Mouse (Mus musculus) lung, embryonic 16.5 days (tissue): Measurements from ENCODE around the gene Il31ra. TPM values are rescaled to one million over a fixed set of nuclear protein-coding genes. Genes with fewer than 3 reads are reported as not detected.
"Not testable (repeated sequence)": the region's sequence is repeated elsewhere in the genome, so short reads cannot be mapped to it uniquely, and the experiment has no call there.

Experiments used
- ATAC-seq: fragments of 200-750 bp; cut with Nextera tagmentation; 2 replicates; pipeline ENCODE4 v1.8.0; 2017; ENCODE audit warnings: low read depth, mild to moderate bottlenecking, moderate library complexity
- H3K27ac ChIP-seq: fragments of 300-500 bp; sonication (generic); 2 replicates; pipeline ENCODE4 v1.5.1; 2014; ENCODE audit warnings: mild to moderate bottlenecking, control low read depth, low read length
- H3K27me3 ChIP-seq: fragments of 300-500 bp; sonication (generic); 2 replicates; pipeline ENCODE4 v1.6.1; 2014; ENCODE audit warnings: low read depth, low read length, mixed read lengths; ENCODE audit not compliant: control insufficient read depth, insufficient read depth
- H3K36me3 ChIP-seq: fragments of 300-500 bp; sonication (generic); 2 replicates; pipeline ENCODE4 v1.6.1; 2014; ENCODE audit warnings: low read length; ENCODE audit not compliant: control insufficient read depth, insufficient read depth
- H3K4me1 ChIP-seq: fragments of 300-500 bp; sonication (generic); replicated peaks from 2 replicates; pipeline ENCODE4 v1.6.1; 2014; ENCODE audit warnings: low read length, mixed read lengths; ENCODE audit not compliant: control insufficient read depth, insufficient read depth
- H3K4me2 ChIP-seq: fragments of 300-500 bp; sonication (generic); 2 replicates; pipeline ENCODE4 v1.6.1; 2014; ENCODE audit warnings: low read depth, low read length, control low read depth
- H3K4me3 ChIP-seq: fragments of 300-500 bp; sonication (generic); 2 replicates; pipeline ENCODE4 v1.5.1; 2014; ENCODE audit warnings: mild to moderate bottlenecking, low read length, control low read depth
- H3K9ac ChIP-seq: fragments of 300-500 bp; sonication (generic); 2 replicates; pipeline ENCODE4 v1.6.1; 2014; ENCODE audit warnings: low read length, control low read depth
- H3K9me3 ChIP-seq: fragments of 300-500 bp; sonication (generic); 2 replicates; pipeline ENCODE4 v1.6.1; 2016; ENCODE audit warnings: low read length; ENCODE audit not compliant: control insufficient read depth
- WGBS: fragments of 180-500 bp; shearing (Covaris S2); extraction: QIAGEN DNeasy Blood & Tissue Kit; methylation state at CpG from one replicate; pipeline ENCODE4 v1.1.7; 2014; 5-methylcytosine and 5-hydroxymethylcytosine counted together
- polyA plus RNA-seq: library from polyadenylated mRNA; unstranded; fragments of >200 nt; fragmentation: Nextera tagmentation; extraction: Ambion mirVana; gene quantifications from 2 replicates; pipeline ENCODE4 v1.2.1, GENCODE M21; 2015

Il31ra gene
- polyA plus RNA-seq, 1 experiment from 2014 or later = not detected

DNA sequence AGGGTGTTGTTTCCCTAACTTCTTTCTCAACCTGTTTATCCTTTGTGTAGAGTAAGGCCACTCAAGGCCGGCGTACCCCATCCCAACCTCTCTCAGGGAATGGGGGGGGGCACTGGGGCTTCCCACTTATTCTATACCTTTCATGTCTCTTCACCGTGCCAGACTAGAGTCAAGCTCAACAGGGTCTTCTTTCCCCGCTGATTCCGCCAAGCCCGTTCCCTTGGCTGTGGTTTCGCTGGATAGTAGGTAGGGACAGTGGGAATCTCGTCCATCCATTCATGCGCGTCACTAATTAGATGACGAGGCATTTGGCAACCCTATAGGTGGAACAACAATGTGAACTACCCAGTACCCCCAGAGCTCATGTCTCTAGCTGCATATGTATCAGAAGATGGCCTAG, 16.1 kb downstream of the Il31ra start:
- WGBS = 70% methylated on average over 11 of the region's 11 CpGs
- H3K27ac ChIP-seq, H3K4me2 ChIP-seq, H3K9ac ChIP-seq, ATAC-seq, H3K4me3 ChIP-seq, H3K9me3 ChIP-seq, H3K36me3 ChIP-seq, H3K4me1 ChIP-seq, H3K27me3 ChIP-seq: not testable (repeated sequence)

DNA sequence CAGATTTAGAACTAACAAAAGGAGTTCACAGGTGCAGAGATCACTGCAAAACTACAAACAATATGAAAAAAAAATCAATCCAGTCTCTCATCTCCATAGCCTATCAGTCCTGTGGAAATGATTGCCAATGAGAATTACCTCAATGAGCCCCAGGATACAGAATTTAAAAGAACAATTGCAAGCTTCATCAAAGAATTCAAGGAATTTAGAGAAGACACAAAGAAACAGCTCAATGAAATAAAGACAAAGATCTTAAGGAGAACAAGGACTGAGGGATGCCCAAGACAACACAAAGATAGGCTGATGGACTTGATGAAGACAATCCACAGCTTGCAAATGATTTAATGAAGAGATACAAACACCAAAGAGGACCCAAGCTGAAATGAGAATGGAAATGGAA, 20.4 kb downstream of the Il31ra start:
- Histone ChIP-seq H3K4me2 (no peak overlapping the region), H3K4me1 (no peaks in the 10 kb centered on the region), H3K27ac (no peak overlapping the region), H3K36me3 (no peaks in the 10 kb centered on the region), H3K9ac (no peak overlapping the region), H3K9me3 (no peaks in the 10 kb centered on the region), H3K27me3 (no peaks in the 10 kb centered on the region), H3K4me3 (no peak overlapping the region)
- ATAC-seq = no peak

DNA sequence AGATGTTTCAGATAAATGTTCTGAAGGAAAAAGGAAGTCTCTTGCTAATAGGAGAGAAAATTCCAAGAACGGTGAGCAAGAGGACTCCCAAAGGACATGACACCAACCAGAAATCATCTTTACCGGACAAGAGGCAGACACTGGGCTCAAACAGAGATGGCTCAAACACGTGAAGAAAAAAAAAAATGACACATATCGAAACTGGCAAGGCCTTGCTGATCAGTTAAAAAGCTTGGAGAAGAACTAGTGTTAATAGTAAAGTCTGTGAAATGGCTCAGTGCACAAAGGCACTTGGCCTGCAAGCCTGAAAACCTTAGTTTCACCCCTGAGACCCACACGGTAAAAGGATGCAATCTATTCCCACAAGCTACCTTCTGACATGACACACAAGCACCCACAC, 23.4 kb downstream of the Il31ra start:
- no peaks in the 10 kb centered on the region for H3K4me1 ChIP-seq
- no peak overlapping the region for H3K27ac ChIP-seq
- no peaks in the 10 kb centered on the region for H3K36me3 ChIP-seq
- ATAC-seq = no peak
- H3K4me2 ChIP-seq = no peak overlapping the region
- WGBS = 71% methylated on average over 5 of the region's 5 CpGs
- no peaks in the 10 kb centered on the region for H3K9me3 ChIP-seq
- no peak overlapping the region for H3K9ac ChIP-seq
- no peaks in the 10 kb centered on the region for H3K27me3 ChIP-seq
- no peak overlapping the region for H3K4me3 ChIP-seq

DNA sequence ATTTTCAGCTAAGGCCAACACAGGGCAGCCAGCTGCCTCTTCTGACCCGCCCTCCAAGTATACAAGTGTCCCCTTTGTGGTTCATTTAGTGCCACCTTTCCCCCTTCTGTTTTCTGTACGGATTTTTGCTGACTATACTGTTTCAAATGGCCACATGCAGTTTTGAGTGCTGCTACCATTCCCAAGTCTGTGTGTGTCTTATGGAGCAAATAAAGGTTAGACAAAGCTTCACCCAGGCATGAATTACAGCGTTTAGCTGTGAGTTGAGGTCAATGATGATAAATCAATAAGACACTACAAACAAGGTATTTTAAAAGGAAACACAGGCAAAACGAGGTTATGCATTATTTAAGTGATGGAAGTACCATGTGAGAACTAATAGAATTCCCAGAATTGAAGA, 24.6 kb downstream of the Il31ra start:
- Histone ChIP-seq H3K27me3 (no peaks in the 10 kb centered on the region), H3K4me2 (no peak overlapping the region), H3K36me3 (no peaks in the 10 kb centered on the region), H3K4me3 (no peak overlapping the region), H3K9me3 (no peaks in the 10 kb centered on the region), H3K27ac (no peak overlapping the region), H3K4me1 (no peaks in the 10 kb centered on the region), H3K9ac (no peak overlapping the region)
- no peak for ATAC-seq
- WGBS = 46% methylated on average over 4 of the region's 4 CpGs

DNA sequence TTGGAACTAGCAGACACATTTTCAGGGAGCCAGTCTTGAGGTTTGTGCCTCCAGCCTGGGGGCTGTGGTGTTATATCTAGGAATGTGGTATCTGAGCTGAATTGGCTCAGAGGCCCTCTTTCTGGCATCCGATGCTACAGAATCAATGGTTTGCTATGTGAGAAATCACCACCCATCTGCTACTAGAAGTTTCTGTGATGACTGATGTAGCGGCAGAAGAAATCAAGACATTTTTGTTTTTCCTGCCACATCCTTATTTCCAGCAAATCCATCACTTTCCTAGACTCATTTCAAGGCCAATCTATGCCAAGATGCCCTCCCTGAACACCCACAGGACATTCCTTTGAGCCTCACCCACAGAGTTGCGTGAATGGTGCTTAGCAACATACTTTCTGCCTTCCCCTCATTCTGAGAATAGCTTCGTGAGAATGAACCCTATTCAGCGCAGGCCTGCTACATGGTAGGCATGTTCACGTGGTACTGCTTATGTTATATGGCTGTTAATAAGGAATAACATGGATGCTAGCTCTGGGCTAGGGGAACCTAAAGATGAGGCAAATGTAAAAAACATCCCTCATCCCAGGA, 33.5 kb downstream of the Il31ra start:
- Histone ChIP-seq H3K9me3 (no peaks in the 10 kb centered on the region), H3K27ac (no peak overlapping the region), H3K27me3 (no peaks in the 10 kb centered on the region), H3K9ac (no peak overlapping the region), H3K36me3 (no peaks in the 10 kb centered on the region), H3K4me1 (no peaks in the 10 kb centered on the region), H3K4me2 (no peak overlapping the region), H3K4me3 (no peak overlapping the region)
- no peak for ATAC-seq
- 77% methylated on average over 6 of the region's 6 CpGs for WGBS

DNA sequence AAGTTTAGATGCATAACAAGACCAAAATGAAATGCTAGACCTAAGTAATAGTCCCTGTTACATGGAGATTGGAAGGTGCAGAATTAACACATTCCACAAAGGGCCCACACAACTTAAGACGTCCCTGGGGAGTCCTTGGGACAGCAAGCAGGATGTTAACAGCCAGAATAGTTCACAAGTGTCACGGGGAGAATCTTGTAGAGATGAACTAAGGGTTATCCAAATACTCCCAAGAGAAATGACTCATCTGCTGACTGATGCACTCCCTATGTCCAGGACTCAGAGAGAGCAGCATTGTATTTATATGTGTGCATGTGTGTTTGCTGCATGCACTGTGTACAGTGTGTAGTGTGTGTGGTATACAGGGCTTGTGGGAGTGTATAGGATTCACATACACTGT, 37.7 kb downstream of the Il31ra start:
- Histone ChIP-seq H3K4me1 (no peaks in the 10 kb centered on the region), H3K27ac (no peak overlapping the region), H3K9me3 (no peaks in the 10 kb centered on the region), H3K27me3 (no peaks in the 10 kb centered on the region), H3K36me3 (no peaks in the 10 kb centered on the region), H3K9ac (no peak overlapping the region), H3K4me3 (no peak overlapping the region), H3K4me2 (no peak overlapping the region)
- 17% methylated on average over 2 of the region's 2 CpGs for WGBS
- ATAC-seq = no peak

DNA sequence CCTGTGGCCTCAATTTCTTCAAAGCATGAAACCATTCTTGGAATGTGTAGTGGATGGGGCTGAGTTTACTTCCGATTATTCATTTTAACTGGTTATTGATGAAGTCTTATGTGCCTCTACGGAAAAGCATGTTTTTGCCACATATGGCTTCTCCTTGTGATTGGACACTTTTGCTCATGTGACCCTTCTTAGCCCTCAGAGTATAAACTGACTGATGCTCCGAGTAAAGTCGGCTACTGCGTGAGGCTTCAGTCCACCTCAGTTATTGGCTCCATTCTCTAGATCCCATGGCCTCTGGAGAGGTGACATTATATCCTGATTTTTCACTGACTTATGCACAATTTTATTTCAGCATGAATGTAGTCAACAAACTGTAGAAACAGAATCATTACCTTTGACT, 40.9 kb downstream of the Il31ra start:
- no peaks in the 10 kb centered on the region for H3K36me3 ChIP-seq
- WGBS = 84% methylated on average over 5 of the region's 5 CpGs

DNA sequence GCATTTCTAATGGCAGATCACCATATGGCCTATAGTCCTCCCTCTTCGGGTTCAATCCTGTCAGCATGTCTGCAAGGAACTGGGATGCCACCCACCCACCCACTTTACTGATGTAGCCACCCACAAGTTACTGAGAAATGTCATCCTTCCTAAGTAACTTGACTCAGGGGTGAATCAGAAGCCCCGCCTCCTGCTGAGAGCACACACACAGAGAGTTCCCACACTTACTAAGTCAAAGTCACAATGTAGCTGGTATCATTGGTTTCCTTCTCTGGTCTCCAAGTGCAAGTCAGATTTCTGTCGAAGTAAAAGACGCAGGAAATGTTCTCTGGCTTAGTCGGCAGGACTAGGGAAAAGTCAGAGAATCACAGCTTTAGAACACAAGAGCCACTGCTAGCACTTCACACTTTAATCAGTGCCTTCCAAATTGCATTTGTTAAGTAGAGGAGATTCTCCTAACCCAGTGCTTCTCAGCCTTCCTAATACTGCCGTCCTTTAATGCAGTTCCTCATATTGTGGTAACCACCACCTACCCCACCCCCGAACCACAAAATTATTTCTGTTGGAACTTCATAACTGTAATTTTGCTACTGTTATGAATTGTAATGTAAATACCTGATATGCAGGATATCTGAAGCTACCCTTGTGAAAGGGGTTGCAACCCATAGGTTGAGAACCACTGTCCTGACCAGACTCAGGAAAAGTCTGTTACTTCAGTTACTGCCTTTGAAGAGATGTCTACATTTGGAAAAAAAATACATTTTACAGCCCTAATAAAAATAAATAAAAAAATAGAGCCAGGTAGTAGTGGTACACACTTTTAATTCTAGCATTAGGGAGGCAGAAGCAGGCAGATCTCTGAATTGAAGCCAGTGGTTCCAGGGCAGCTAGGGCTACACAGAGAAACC, 42.3 kb downstream of the Il31ra start:
- H3K4me1 ChIP-seq = no peaks in the 10 kb centered on the region
- no peaks in the 10 kb centered on the region for H3K36me3 ChIP-seq
- H3K27me3 ChIP-seq = no peaks in the 10 kb centered on the region
- 64% methylated on average over 7 of the region's 7 CpGs for WGBS
- no peak overlapping the region for H3K27ac ChIP-seq
- H3K4me2 ChIP-seq = no peak overlapping the region
- ATAC-seq = no peak
- no peaks in the 10 kb centered on the region for H3K9me3 ChIP-seq
- H3K9ac ChIP-seq = no peak overlapping the region
- no peak overlapping the region for H3K4me3 ChIP-seq

More for the DNA sequence above, 40.9 kb downstream of the Il31ra start:
- no peaks in the 10 kb centered on the region for H3K4me1 ChIP-seq
- H3K4me2 ChIP-seq = no peak overlapping the region
- no peak for ATAC-seq
- H3K4me3 ChIP-seq = no peak overlapping the region
- no peaks in the 10 kb centered on the region for H3K27me3 ChIP-seq
- no peaks in the 10 kb centered on the region for H3K9me3 ChIP-seq
- no peak overlapping the region for H3K27ac ChIP-seq
- H3K9ac ChIP-seq = no peak overlapping the region

DNA sequence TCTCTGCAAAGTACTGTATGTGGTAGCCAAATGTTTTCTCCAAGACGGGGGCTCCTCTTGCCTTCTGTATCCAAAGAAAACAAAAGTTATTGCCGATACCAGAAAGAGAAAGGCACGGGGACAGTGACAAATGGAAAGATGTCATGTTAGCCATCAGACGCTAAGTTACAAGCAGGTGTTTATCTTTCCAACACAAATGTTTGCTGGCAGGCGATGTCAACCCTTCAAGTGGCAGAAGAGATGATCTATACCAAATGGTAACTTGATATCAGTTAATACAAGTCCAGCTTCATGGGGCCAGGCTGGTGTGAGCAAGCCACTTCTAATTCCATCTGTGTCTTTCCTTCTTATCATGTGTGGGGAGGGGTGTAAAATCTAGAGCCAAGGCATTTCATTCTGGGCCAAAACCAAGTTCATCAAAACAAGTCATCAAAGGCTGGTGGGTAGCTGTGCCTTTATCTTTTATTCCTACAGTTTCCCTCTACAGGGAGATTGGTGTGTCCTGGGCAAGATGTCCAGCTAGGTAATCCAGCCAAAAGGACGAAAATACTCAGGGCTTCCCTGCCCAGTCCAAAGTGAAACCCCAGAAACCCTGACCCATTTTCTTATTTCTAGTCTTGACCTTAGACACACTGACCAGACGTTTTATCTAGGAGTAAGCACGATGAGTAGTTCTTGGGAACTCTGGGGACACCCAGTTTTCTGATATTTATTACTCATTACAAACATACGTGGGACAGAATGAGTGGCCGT, 52.8 kb downstream of the Il31ra start:
- no peak overlapping the region for H3K9ac ChIP-seq
- no peak for ATAC-seq
- no peak overlapping the region for H3K4me2 ChIP-seq
- H3K27me3 ChIP-seq = no peaks in the 10 kb centered on the region
- no peaks in the 10 kb centered on the region for H3K9me3 ChIP-seq
- H3K4me1 ChIP-seq = no peaks in the 10 kb centered on the region
- no peak overlapping the region for H3K4me3 ChIP-seq
- no peak overlapping the region for H3K27ac ChIP-seq
- no peaks in the 10 kb centered on the region for H3K36me3 ChIP-seq
- 45% methylated on average over 10 of the region's 10 CpGs for WGBS
